Mouse (Mus musculus) embryonic facial prominence, embryonic 10.5 days (tissue): ENCODE measurements around the gene Tas2r143. TPM values are rescaled to one million over a fixed set of nuclear protein-coding genes. Genes with fewer than 3 reads are reported as not detected.

Experiments used
- DNase-seq: peaks from one replicate; pipeline ENCODE4 v3.0.0-alpha.2; 2017; ENCODE audit warnings: low spot score
- H3K27ac ChIP-seq: fragments of 300-500 bp; sonication (generic); replicated peaks from 2 replicates; pipeline ENCODE4 v1.5.1; 2016; ENCODE audit warnings: mild to moderate bottlenecking
- H3K27me3 ChIP-seq: fragments of 300-500 bp; sonication (generic); replicated peaks from 2 replicates; pipeline ENCODE4 v1.6.1; 2016; ENCODE audit warnings: low read depth, mild to moderate bottlenecking; ENCODE audit not compliant: poor library complexity, severe bottlenecking
- H3K36me3 ChIP-seq: fragments of 300-500 bp; sonication (generic); replicated peaks from 2 replicates; pipeline ENCODE4 v1.6.1; 2016; ENCODE audit warnings: mild to moderate bottlenecking, moderate library complexity
- H3K4me1 ChIP-seq: fragments of 300-500 bp; sonication (generic); 2 replicates; pipeline ENCODE4 v1.6.1; 2016
- H3K4me3 ChIP-seq: fragments of 300-500 bp; sonication (generic); 2 replicates; pipeline ENCODE4 v1.5.1; 2016; ENCODE audit warnings: mild to moderate bottlenecking, moderate library complexity
- H3K9me3 ChIP-seq: fragments of 300-500 bp; sonication (generic); 2 replicates; pipeline ENCODE4 v1.6.1; 2016; ENCODE audit warnings: mild to moderate bottlenecking
- WGBS: fragments of 180-500 bp; shearing (Covaris S2); methylation state at CpG from one replicate; pipeline ENCODE4 v1.1.7; 2016; 5-methylcytosine and 5-hydroxymethylcytosine counted together
- polyA plus RNA-seq: library from polyadenylated mRNA; unstranded; fragments of >200 nt; fragmentation: Nextera tagmentation; extraction: Ambion mirVana; gene quantifications from 2 replicates; pipeline ENCODE4 v1.2.1, GENCODE M21; 2016

Tas2r143 gene
- polyA plus RNA-seq, 1 experiment from 2014 or later, result not detected

DNA sequence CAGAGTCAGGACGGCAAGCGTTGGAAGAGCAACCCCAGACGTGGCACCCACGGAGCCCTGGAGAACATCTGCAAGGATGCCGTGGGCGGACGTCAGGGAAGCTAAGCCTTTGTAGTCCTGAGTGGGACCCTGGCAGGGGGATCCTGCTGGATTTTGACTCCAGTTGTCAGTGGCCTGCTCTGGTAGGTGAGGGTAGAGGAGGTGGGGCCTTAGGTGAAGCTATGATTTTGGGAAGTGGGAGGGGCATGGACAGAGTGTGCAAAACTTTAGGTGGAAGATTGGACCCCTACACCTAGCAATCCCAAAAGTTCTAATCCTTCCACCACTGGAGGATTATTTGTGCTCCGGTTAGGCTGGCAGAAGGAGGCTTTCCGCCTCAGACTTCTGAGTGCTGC, 27.6 kb upstream of the Tas2r143 start:
- Histone ChIP-seq H3K27ac (no peak overlapping the region; the same call in 1 of the 2 replicates), H3K27me3 (peaks cover 30% of the 10 kb centered on the region), H3K9me3 (no peaks in the 10 kb centered on the region), H3K4me1 (peaks cover 39% of the 10 kb centered on the region), H3K4me3 (peak overlapping the region; percentile 71), H3K36me3 (no peaks in the 10 kb centered on the region)
- 11% methylated on average over 9 of the region's 9 CpGs for WGBS
- no peak for DNase-seq

DNA sequence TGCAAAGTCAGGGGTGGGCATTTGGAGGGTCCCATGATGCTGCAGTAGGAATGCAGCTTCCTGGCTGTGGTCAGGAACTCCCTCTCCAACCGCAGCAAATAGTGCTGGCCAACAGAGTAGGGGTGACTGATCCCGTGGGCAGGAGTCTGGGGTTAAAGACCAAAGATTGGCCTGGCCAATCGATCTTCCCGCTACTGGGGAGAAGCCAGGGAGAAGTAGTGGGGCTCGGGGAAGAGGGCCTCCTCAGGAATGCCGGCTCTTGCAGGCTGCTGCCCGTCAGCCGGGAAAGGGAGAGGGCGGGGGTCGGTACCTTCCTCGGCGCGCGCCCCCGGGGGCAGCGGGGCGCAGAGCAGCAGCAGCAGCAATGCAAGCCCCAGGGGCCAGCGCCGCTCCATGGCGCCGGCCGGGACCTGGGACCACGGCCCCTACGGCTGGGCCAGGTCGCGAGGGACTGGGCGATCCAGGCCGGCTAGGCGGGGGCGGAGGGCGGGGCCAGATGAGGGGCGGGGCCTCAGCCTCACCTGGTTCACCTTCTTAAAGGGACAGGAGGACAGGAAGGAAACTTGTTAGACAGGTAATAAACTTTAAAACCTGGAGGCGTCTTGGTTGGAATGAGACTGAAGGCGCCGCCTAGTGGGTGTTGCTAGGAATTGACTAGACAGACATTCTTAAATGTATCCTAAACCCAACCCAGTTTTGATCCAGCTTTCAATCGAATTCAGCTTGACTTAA, 27.1 kb upstream of the Tas2r143 start, which contains the start of gene Epha1:
Gene Epha1 (minus strand): TSS at position 453 of the 732 bp plus-strand sequence.
- no peaks in the 10 kb centered on the region for H3K9me3 ChIP-seq
- no peaks in the 10 kb centered on the region for H3K36me3 ChIP-seq
- H3K4me1 ChIP-seq, result peaks cover 39% of the 10 kb centered on the region
- H3K27ac ChIP-seq, result peak within 1 kb of the TSS; percentile 77
- peak within 1 kb of the TSS; percentile 71 for H3K4me3 ChIP-seq
- under 1% methylated on average over 36 of the region's 36 CpGs for WGBS
- H3K27me3 ChIP-seq, result peaks cover 26% of the 10 kb centered on the region
- DNase-seq, result peak; percentile 75

DNA sequence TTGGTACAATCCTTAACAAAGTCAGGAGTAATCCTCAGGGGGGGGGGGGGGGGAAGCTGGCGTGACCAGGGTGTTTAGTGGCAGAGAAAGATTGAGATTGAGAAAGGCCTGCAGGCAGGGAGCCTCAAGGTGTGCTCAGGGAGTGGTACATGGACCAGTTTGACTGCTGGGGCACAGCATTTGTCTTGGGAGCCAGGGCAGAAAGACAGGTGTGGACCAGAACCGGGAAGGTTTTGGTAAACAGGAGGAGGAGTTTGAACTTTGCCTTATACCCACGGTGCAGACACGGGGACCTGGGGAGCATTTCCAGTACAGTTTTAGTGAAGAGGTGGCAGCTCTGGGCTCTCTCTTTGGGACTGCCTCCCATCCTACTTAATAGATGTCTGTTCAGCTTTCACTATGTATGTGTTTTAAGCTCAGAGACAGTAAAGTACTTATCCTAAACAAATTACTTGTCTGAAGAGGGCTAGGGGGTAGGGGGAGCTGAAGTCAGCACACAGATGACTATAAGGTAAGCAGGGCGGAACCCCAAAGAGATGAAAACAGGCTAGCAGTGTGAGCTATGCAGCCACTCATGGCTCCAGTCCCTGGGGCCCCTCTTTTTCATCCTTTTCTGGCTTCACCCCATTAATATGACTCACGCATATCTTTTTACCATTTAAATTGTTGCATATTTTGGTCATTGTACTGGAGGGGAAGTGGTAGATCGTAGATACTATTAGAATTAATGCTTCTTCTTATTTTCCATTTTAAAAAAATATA, 26.2 kb upstream of the Tas2r143 start:
- no peaks in the 10 kb centered on the region for H3K36me3 ChIP-seq

DNA sequence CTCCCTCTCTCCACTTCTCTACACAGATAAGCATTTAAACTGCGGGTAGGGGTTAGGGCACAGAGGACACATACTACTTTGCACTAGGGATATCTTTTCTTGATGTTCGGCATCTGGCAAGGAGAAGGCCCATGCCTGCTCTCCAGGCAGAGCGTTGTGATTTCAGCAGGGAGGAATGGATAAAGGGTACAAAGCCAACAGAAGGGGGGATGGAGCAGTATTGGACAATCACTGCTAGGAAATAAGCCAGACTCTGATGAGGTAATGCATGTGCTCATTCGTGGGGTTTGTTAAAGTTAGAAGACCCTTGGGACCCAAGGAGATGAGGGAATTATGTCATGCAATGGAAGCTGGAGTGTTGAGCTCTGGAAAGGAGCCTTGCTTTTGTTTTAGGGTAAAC, 25.3 kb upstream of the Tas2r143 start:
- H3K27me3 ChIP-seq, result peaks cover 26% of the 10 kb centered on the region

More for the DNA sequence above, 26.2 kb upstream of the Tas2r143 start:
- WGBS, result 44% methylated on average over 7 of the region's 7 CpGs
- DNase-seq, result no peak
- Histone ChIP-seq H3K4me1 (peaks cover 39% of the 10 kb centered on the region), H3K27ac (no peak overlapping the region), H3K27me3 (peaks cover 26% of the 10 kb centered on the region), H3K4me3 (peak overlapping the region; percentile 71), H3K9me3 (no peaks in the 10 kb centered on the region)

DNA sequence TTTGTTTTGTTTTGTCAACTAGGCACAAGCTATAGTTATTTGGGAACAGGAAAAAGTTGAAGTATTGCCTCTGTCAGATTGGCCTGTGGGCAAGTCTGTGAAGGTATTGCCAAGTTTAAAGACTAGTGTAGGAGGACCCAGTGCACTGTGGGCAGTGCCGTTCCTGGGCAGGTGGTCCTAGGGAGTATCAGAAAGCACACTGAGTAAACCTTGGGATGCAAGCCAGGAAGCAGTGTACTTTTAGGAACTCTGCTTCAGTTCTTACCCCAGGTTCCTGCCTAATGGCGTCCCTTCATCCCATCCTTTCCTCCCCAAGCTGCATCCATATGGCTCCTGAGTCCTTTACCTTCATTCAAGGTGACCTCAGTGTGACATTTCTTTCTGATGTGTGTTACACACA, 24.9 kb upstream of the Tas2r143 start:
- H3K27ac ChIP-seq, result no peak overlapping the region
- DNase-seq, result no peak
- no peak overlapping the region for H3K4me3 ChIP-seq
- H3K9me3 ChIP-seq, result no peaks in the 10 kb centered on the region
- peaks cover 33% of the 10 kb centered on the region for H3K4me1 ChIP-seq
- 83% methylated on average over 2 of the region's 2 CpGs for WGBS
- H3K36me3 ChIP-seq, result no peaks in the 10 kb centered on the region
- H3K27me3 ChIP-seq, result peaks cover 26% of the 10 kb centered on the region

More for the DNA sequence above, 25.3 kb upstream of the Tas2r143 start:
- no peak overlapping the region for H3K27ac ChIP-seq
- 74% methylated on average over 4 of the region's 4 CpGs for WGBS
- DNase-seq, result no peak
- H3K36me3 ChIP-seq, result no peaks in the 10 kb centered on the region
- H3K4me3 ChIP-seq, result no peak overlapping the region
- H3K4me1 ChIP-seq, result peaks cover 37% of the 10 kb centered on the region
- H3K9me3 ChIP-seq, result no peaks in the 10 kb centered on the region

DNA sequence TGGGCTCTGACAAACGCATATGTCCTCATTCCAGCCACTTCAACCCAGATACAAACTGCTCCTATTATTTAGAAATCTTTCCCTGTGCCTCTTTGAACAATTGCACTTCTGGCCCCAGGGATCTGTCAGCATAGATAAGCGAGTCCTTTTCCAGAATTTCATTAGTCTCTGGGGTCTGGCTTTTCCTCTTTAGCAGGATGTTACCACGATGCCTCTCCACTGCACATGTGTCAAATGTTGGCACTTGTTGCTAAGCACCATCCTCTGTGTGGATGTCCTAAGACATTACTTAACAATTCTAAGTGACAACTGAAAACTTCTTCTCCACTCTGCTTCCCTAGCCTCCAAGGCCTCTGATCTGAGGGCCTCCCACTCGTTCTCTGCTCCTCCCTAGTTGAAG, 24.0 kb upstream of the Tas2r143 start:
- no peak overlapping the region for H3K4me3 ChIP-seq
- DNase-seq, result no peak
- H3K27me3 ChIP-seq, result peaks cover 21% of the 10 kb centered on the region
- H3K9me3 ChIP-seq, result no peaks in the 10 kb centered on the region
- no peak overlapping the region for H3K27ac ChIP-seq
- WGBS, result 51% methylated on average over 4 of the region's 4 CpGs
- H3K36me3 ChIP-seq, result no peaks in the 10 kb centered on the region
- H3K4me1 ChIP-seq, result peaks cover 30% of the 10 kb centered on the region

DNA sequence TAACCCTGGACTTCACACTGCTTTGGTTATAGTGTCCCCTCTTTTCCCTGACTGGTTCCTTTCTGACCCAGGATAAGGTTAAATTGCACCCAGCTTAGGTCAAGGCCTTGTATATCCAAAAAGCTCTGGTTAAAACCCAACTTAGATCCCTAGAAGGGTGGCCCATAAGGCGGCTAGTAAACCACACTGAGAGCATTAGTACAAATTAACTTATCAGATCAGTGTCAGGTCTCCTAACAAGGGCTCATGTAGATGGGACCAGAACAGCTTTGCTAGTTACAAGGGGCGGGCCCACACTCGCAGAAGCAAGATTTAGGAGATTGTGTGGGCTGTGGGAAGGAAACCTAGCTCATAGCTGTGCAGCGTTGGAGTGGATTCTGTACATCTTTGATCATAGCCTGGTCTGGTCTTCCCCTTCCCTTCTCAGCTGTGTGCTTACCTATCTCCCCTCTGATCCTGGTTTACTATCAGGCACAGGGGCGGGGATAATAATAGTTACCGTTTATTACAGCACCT, 23.5 kb upstream of the Tas2r143 start:
- Histone ChIP-seq H3K36me3 (no peaks in the 10 kb centered on the region), H3K27me3 (peaks cover 15% of the 10 kb centered on the region), H3K4me1 (peaks cover 30% of the 10 kb centered on the region), H3K9me3 (no peaks in the 10 kb centered on the region), H3K4me3 (no peak overlapping the region), H3K27ac (no peak overlapping the region)
- no peak for DNase-seq
- 75% methylated on average over 6 of the region's 6 CpGs for WGBS

DNA sequence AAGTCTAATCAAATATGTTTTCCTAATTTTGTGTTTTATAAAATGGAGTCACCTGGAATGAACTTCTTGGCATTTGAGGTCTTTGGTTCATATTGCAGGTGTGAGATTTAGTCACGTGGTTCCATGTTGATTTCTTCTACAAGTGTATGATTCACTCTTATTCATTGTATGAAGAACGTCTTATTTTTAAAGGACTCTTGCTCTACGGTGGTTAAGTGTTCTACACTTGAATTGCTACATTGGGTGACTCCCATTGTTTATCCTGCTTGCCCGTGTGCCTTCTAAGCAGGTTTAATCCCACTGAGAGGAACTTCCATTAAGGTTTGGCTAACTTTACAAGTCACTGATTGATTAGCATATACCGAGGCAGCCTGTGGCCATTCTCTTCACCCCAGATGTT, 22.8 kb upstream of the Tas2r143 start:
- Histone ChIP-seq H3K27me3 (peaks cover 9% of the 10 kb centered on the region), H3K4me1 (peaks cover 31% of the 10 kb centered on the region), H3K27ac (no peak overlapping the region), H3K4me3 (no peak overlapping the region), H3K9me3 (no peaks in the 10 kb centered on the region), H3K36me3 (no peaks in the 10 kb centered on the region)
- DNase-seq, result no peak
- WGBS, result 78% methylated on average over 5 of the region's 5 CpGs

DNA sequence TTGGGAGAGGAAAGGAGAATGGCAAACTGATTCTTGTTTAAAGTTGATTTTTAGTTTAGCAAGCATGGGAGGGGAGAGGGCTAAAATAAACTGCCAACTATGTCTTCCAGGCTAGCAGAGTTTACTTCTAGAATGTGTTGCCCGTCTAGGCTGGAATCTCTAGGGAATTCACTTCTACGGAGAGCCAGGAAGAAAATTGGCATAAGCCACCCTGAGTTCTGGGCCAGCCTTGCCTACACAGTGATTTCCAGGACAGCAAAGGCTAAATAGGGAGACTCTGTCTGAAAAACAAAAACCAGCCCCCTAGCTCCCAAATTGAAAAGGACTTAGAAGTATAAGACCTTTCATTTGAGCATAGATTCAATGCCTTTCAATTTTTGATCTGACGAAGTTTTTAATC, 20.5 kb upstream of the Tas2r143 start:
- no peaks in the 10 kb centered on the region for H3K36me3 ChIP-seq
- peaks cover 12% of the 10 kb centered on the region for H3K4me1 ChIP-seq
- DNase-seq, result no peak
- H3K27ac ChIP-seq, result no peak overlapping the region
- no peaks in the 10 kb centered on the region for H3K9me3 ChIP-seq
- no peaks in the 10 kb centered on the region for H3K27me3 ChIP-seq
- no peak overlapping the region for H3K4me3 ChIP-seq
- 51% methylated on average over 3 of the region's 3 CpGs for WGBS

DNA sequence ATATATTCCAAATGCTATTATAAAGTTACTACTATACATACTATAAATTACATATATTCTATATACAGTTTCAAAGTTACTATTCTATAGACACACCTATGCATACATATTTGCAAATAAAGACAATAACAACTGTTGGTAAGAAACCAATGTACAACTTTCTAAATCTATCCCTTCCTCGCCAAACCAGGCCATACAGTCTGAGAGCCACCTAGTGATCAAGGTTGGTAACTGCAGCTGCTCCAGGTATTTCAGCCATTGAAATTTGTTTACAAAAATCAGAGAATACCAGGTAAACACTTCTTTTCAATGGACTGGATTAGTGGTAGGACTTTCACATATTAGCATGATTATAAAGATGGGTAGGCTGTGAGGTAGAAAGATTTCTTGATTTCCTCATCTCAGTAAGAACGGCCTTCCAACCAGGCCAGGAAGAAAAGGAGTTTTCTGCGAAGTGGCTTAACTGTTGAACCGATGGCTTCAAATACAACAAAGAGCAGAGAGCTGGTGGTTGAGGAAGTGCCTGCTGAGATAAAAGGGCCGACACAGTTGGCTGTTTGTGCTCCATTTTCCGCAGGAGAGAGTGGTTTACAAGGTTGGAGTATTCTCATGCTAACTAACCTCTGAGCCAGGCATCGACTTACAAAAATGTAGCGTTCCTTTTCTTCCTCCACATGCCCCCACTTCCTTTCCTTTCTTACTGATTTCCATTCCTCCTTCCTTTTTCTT, 19.5 kb upstream of the Tas2r143 start:
- Histone ChIP-seq H3K27ac (no peak overlapping the region), H3K9me3 (no peaks in the 10 kb centered on the region), H3K4me3 (no peak overlapping the region), H3K4me1 (peaks cover 12% of the 10 kb centered on the region), H3K27me3 (no peaks in the 10 kb centered on the region), H3K36me3 (no peaks in the 10 kb centered on the region)
- 7% methylated on average over 8 of the region's 8 CpGs for WGBS
- DNase-seq, result peak; percentile 46

DNA sequence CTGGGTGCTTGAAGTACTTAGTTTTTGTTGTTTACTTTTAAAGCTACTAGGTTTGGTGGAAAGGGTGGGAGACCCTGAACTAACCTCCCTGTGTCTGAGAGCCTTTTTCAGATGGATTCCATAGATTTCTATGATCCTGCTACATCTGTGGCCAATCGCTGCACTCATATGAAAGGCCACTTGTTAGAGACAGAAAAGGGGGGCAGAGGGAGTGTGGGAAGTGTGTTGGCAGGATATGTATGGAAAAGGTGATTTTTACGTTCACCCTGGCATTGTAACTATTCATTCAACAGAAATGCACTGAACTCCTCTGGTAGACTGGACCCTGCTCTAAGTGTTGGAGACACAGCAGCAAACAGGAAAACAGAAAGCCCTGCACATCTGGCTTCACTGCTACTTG, 18.8 kb upstream of the Tas2r143 start:
- H3K27me3 ChIP-seq, result no peaks in the 10 kb centered on the region
- no peak overlapping the region for H3K4me3 ChIP-seq
- peaks cover 12% of the 10 kb centered on the region for H3K4me1 ChIP-seq
- 49% methylated on average over 2 of the region's 2 CpGs for WGBS
- H3K9me3 ChIP-seq, result no peaks in the 10 kb centered on the region
- no peak overlapping the region for H3K27ac ChIP-seq
- no peak for DNase-seq
- H3K36me3 ChIP-seq, result no peaks in the 10 kb centered on the region

DNA sequence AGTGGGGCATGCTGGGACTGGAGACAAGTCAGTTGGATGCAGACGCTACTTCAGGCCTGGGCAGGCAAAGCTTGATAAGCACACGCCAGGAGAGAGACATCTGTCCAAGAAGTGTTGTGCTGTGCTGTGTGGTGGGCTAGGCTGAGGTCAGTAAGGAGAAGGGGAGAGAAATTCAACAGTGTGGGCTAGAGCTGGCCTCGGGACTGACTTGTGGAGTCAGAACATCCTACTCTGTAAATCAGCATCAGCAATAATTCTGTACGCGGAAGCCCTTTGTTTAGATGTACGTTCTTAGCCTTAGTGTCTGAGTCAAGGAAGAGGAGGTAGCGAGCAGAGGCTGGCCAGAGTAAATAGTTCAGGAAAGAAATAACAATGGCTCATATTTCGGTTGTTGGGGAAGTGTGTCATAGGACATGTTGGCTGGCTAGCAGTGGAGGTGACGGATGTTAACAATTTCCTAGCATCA, 18.1 kb upstream of the Tas2r143 start:
- Histone ChIP-seq H3K4me1 (peaks cover 10% of the 10 kb centered on the region), H3K9me3 (no peaks in the 10 kb centered on the region), H3K27ac (peak overlapping the region; percentile 30; the same call in 1 of the 2 replicates), H3K36me3 (no peaks in the 10 kb centered on the region), H3K27me3 (no peaks in the 10 kb centered on the region), H3K4me3 (no peak overlapping the region)
- WGBS, result 62% methylated on average over 9 of the region's 9 CpGs
- DNase-seq, result no peak
